Mouse (Mus musculus) cerebellum, adult 2 months (tissue): Measurements from ENCODE around the gene Slc13a4.

ENCODE experiments used
- CTCF ChIP-seq: fragments of 200-500 bp; IDR thresholded peaks from 2 replicates; pipeline ENCODE4 v1.5.1; 2011; ENCODE audit warnings: low read depth, mild to moderate bottlenecking, control low read depth, low read length, moderate library complexity, borderline replicate concordance; ENCODE audit not compliant: insufficient read depth
- POLR2A ChIP-seq: fragments of 200-500 bp; IDR thresholded peaks from 2 replicates; pipeline ENCODE4 v1.6.1; 2011; ENCODE audit warnings: low read length, control low read depth, borderline replicate concordance; ENCODE audit not compliant: insufficient read depth

GRCm38 (mm10) chr6:35255017-35255416, 52.9 kb downstream of the Slc13a4 start:
- TF ChIP-seq CTCF (no peak), POLR2A (no peak)
